Mouse (Mus musculus) urinary bladder, postnatal 10 days (tissue): Measurements from ENCODE around the gene Rnaseh2c.

Experiments
- DNase-seq: peaks from one replicate; pipeline ENCODE4 v3.0.0; 2022; ENCODE audit warnings: low spot score

Rnaseh2c gene

DNA sequence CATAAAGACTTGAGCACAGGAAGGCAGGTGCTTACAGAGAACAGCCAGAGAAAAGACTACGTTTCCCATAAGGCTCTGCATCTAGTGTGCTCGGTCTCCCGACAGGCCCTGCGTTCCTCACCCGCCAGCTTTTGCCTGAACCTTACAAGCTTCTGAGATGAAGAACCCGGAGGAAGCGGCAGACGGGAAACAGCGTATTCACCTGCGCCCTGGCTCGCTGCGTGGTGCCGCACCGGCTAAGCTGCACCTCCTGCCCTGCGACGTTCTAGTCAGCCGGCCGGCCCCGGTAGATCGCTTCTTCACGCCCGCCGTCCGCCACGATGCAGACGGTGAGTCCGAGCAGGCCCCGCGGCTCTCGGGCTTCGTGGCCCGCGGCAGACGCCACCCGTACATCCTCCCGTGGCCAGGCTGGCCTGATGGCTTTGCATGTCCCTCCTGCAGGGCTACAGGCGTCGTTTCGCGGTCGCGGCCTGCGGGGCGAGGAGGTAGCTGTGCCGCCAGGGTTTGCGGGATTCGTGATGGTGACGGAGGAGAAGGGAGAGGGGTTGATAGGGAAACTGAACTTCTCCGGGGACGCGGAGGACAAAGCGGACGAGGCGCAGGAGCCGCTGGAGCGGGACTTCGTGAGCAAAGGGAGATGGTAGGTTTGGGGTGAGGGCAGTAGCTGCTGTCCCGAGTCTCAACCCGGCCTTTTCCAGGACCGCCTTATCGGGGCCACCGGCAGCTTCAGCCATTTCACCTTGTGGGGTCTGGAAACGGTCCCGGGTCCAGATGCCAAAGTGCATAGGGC lies at the start of gene Rnaseh2c:
Rnaseh2c (plus strand) TSS at position 122 of the 790 bp plus-strand sequence.
- no peak for DNase-seq

DNA sequence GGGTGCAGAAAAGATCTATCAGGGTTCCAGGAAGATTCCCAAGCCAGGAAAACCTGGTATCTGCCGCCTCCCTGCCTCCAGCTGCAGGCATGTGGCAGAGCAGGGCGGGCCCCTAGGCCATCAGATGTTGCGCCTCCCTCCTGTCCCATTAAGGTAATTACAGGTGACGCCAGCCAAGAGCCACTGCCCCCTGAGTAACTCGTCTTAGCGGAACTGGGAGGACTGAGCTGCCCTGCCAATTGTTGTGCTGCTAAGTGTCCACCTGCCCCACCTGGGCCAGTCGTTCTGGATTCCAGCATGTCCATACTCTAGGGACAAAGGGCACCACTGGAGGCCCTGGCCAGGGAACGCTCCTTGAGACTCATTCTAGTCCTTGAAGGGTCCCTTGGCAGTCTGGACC lies 47.9 kb upstream of the Rnaseh2c start:
- DNase-seq, result no peak

DNA sequence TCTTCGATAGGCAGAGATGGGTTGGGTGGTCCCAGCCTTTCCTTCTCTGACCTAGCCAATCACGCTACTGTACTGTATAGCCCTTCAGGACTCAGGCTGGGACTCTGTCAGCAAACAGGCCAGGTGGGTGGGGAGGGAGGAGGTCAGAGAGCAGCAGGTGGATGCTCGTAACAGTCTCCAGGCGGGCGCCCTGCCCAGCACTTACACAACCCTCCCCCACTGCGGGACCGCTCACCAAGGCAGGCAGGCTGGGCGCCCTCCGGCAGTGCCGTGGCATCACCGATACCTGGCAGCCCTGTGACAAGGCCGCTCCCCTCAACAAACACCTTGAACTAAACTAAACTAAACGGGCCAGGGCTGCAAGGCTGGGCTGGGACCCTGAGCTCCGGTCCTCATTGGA lies 47.5 kb upstream of the Rnaseh2c start:
- DNase-seq, result no peak

DNA sequence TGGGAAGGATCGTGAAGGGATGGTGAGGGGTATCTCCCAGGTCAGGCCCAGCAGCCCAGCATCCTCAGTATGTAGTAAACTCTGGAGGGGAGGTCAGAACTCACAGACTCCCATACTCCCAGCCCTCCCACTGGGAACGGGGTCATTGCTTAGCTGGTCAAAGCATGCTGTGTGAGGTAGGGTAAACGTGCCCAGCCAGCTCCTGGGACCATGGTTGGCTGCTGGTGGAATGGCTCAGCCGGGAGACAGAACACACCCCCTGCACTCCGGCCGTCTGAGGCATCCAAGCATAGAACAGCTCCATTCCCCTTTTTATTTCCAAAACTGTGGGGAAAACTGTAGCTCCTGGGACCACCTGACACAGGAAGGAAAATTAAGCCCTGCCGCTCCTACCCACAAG lies 43.5 kb upstream of the Rnaseh2c start:
- no peak for DNase-seq

DNA sequence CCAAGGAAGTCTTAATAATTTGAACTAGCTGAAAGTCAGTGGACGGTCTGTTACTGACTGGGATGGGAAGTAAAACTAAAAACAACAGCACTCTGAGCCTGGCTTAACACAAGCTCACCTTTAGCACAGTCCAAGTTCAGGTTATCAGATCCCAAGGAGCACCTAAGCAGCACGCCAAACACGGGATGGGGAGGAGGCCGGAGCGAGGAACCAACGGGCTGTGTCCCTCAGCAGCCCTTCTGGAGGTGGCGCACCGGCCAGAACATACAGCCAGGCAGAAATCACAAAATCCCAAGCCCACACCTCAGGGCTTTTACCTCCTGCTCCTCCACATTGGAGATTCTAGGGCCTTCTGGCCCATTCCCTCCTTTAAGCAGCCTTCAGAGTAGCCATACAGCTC lies 42.9 kb upstream of the Rnaseh2c start:
- no peak for DNase-seq

DNA sequence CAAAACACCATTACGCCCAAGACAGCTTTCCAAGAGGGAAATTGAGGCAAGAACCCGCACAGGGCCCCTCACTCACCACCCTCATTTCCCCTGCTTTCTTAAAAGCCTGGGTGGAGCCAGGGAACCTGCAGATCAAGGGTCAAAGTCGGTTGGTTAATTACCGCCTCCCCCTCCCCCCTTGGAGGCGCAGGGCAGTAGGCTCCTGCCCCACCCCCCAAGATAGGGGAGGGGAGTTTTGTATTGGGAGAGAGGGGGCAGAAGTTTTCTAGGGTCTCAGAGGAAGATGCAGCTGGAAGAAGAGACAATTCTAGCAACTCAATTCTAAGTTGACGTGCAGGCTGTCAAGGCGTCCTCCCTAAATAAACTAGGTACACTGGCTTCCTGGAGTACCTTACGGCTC lies 42.4 kb upstream of the Rnaseh2c start:
- no peak for DNase-seq

DNA sequence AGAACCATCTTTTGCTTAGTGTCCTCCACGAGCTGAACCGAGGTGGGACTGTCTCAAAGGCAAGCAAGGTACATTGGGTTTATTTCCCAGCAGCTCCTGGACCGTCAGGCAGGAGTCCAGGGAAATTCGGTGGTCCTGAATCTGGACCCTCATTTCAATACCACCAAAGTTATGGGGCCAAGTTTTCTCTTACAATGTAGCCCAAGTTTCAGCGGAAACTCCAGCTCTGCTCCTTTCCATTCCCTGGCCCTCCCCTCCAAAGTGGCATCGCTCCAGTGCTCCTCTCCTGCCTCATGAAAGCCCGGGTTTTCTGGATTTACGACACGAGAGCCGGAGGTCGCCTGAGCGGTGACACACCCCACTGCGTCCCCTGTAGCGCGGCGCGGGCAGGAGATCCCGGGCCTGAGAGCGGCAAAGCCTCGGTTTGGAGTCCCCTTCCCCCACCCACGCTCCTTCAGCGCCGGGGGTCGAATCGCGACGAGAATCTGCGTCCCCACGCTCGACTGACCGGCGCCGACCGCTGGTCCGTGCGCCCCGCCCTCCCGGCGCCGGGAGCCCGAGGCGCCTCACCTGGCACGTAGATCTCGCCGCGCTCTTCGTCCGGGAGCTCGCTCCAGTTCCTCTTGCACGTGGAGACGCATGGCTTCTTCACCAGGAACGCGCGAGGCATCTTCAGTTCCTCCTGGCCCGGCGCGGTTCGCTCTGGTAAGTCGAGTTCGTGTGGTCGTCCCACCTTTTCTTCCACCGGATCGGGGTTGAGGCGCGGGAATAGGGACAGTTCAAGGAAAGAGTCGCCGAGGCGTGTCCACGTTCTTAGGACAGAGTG lies 41.8 kb upstream of the Rnaseh2c start:
- no peak for DNase-seq

DNA sequence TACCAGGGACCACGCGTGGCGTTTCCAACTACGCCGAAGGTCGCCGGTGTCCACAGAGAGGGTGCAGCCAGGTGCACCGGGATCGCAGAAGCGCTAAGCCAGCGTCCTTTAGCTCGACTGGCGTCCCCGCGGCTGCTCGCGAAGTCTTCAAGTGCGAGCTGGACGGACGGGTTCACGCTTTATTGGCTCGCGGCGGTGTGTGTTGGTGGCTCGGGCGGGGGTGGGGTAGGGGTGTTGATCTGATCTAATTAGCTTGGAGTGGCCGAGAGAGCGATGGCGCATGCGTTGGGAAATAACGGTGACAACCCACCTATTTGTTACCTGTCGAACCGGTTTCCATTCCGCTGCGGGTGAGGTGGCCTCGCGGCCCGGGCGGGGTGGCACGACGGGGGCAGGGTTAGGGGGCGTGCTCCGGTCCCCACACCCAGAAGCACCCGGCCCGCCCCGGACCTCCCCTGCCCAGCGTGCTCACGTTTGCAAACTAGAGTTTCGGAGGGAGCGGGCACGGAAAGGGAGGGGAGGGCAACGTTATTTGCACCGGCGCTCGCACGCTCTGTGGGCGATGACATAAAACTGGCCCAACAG lies 41.1 kb upstream of the Rnaseh2c start, which contains the start of gene Ovol1:
Ovol1 (minus strand) TSS at position 190 of the 585 bp plus-strand sequence.
- no peak for DNase-seq

DNA sequence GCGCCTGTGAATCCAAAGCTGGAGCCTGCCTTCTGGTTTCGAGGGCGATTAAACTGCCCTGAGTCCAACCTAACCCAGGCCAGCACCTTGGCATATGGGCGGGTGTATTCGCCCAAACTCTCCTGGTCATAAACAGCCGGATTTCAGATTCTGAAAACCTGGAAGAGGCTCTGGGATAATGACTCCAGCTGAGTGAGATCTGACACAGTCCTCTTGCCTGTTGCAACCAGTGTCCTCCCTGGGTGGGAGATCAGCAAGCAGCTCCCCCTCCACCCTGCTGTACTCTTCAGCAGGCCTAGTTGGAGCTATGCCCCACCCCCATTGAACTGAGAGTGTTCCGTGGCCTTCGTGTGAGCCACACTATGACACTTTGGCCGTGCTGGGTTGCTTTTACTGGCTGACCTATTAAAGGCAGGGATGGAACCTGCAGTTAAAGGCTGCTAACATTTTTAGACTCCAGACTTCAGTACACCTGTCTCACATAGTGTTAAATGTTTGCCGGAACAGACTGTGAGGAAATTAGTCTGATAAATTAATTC lies 40.4 kb upstream of the Rnaseh2c start:
- no peak for DNase-seq

DNA sequence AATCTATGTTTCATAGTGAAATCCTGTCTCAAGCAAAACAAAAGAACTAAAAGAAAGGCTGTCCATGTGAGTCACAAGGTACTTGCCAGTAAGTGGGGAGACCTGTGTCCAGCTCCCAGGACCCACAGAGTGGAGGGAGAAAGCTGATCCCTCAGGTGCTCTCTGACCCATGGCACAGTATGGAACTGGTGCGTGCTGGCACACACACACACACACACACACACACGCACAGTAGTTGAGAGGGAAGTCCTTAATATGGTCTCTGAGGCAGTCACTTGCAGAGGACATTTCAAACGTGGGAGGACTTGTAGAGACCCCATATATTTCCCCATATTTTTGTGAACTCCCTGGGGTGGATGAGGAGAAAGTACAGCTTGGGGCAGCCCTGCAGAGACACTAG lies 39.8 kb upstream of the Rnaseh2c start:
- DNase-seq, result no peak

DNA sequence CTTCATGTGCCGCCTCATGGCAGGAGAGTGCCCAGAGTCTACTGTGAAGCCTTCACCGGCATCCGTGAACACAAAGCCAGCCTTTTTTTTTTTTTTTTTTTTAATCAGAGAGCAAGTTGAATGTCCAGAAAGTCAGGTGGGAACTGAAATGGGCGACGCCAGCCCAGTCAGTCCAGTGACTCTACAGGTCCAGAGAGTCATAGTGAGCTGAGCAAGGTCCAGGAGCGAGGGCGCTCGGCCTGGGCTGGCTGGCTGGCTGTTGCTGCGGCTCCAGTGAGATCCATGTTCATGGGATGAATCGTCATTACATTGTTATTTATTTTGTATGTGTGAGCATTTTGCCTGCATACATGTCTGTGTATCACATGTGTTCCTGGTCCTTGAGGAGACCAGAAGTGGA lies 38.9 kb upstream of the Rnaseh2c start:
- no peak for DNase-seq

DNA sequence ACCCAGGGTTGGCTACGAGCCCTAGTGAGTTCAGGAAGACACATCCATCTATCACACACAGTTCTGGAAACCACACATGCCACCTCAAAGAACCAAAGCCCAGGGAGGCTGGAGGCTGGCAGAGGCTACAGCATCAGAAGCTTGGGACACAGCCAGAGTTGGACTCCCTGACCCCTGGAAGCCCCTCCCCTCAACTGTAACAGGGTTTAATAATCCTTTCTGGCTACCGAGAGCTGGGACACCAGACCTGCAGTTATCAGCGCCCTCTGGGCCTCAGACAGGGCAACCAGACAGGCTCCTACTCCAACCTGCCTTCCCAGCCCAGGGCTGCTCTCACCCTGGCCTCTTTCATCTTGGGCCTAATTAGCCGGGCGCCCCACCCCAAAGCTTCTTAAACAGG lies 35.4 kb upstream of the Rnaseh2c start:
- no peak for DNase-seq

DNA sequence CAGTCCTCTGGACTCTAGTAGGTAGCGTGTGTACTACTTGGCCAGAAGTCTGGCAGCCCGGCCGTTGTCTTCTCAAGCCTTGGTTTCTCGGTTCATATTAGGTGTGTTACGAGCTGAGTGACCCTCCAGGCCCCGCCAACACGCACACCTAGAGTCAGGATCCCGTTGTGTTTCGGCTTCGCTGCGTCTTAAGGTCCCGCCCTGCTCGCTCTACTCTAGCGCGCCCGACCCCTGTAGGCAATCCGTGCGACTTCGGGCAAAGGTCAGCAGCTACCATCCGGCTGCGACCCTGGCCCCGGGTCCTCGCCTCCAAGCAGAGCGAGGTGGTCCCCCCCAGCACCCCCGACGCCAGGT lies 34.5 kb upstream of the Rnaseh2c start:
- DNase-seq, result no peak

DNA sequence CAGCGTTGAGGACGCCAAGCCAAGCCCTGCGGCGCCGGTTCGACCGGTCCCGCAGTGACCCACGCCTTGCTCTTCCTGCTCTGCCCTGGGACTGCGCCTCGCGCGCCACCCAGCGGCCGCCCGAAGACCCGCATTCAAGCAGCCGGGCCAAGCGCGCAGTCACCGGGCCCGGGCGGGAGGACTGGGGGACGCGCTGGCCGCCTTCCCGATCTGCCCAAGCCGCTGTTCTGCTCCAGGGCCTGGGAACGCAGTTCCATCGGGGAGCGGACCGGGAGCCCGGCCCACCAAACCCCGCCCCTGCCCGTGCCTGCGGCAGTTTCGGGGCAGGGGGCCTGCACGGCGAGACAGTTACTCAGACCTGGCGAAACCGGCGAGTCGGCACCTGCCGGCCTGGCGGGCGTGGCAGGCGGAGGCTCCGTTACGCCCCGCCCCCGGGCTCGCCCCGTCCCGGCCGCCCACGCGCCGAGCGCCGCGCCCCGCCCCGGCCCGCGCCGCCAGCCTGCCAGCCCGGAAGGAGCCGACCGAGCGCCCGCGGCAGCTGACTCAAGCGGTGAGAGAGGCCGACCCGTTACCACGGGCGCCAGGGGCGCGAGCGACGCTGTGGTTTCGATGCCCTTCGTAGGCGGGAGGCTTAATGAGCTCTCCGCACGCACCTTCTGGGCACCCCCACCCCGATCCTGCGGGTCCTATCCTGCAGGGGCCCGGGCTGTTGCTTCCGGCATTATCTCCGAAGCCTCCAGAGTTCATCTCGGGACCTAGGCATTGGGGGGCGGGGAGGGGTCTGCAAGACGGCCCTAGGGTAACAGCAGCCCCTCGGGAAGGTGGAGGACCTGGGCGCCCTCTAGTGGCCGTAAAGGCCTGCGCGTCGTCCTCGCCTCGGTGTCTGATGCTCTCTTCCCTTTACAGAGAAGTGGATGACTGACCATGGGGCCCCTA lies 33.9 kb upstream of the Rnaseh2c start, which contains the start of gene Ap5b1:
Ap5b1 (plus strand) TSS at position 492 of the 936 bp plus-strand sequence.
- peak; percentile 54 for DNase-seq

DNA sequence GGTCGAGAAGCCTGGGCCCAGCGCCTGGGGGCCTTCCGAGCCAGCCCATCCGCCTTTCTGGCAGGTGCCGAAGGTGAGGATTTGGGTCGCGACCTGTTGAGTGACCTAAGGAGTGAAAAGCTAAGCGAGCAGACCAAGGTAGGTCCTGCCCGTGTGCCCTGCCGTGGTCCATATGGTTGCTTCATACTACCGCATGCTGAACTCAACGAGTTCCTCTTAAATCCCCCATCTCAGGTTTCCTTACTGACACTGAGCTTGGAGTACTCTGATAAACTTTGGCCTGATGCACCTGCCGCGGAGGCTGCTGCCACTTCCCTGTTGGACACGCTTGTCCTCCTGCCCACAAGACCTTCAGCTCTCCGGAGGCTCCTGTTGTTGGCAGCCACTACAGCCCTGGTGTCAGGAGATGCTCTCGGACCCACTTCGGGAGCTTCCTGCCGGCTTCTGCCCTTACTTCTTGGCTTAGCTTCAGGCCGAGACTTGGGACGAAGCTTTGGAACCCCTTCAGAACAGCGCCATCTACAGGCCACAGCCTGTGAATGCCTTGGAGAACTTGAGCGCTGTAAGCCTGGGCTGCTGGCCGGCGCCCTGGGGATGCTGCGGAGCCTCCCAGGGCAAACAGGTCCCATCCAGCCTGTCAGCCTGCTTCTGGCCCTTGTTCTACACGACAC lies 33.1 kb upstream of the Rnaseh2c start:
- no peak for DNase-seq

DNA sequence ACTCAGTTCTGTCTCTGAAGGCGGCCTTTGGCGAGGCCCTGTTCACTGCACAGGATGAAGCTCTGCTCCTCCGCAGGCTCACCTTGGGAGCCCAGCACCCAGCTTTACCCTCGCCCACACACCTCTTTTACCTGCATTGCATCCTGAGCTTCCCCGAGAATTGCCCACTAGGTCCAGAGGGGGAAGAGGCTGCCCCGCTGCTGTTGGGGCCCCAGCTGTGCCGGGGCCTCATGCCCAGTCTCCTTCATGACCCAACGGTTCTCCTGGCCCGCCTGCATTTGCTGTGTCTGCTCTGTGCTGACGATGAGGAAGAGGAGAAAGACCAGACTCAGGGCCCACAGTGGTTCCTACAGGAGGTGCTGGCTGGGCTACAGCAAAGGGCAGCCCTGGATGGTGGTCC lies 32.2 kb upstream of the Rnaseh2c start:
- DNase-seq, result no peak

DNA sequence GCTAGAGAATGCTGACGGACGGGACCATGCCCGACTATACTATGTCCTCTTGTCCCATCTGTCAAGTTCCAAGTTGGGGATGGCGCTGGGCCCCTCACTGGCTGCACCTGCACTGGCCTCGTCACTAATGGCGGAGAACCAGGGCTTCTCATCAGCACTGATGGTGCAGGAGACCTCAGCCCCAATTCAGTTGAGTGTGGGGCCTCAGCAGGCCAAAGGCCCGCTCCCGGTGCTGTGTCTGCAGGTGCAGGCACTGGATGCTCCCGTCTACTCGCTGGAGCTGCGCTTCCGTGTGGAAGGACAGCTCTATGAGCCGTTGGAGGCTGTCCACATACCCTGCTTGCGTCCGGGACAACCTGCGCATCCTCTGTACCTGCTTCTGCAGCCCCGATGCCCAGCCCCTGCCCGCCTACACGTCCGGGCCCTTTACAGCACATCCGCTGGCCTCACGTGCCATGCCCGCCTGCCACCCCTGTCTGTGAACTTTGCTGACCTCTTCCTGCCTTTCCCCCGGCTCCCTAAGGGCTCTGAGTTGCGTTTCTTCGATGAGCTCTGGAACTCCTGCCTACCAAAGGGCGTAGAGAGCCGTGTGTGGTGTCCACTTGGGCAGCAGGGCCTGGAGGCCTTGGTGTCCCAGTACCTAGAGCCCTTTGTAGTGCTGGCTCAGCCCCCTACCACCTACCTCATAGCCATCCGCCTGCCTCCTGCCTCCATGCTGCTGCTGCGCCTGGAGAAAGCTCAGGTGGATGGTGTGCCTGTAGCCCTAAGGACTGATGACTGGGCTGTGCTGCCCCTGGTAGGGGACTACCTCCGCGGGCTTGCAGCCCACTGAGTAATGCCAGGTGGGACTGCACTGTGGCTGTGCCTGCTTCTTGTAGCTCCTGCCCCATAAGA lies 31.1 kb upstream of the Rnaseh2c start:
- no peak for DNase-seq

DNA sequence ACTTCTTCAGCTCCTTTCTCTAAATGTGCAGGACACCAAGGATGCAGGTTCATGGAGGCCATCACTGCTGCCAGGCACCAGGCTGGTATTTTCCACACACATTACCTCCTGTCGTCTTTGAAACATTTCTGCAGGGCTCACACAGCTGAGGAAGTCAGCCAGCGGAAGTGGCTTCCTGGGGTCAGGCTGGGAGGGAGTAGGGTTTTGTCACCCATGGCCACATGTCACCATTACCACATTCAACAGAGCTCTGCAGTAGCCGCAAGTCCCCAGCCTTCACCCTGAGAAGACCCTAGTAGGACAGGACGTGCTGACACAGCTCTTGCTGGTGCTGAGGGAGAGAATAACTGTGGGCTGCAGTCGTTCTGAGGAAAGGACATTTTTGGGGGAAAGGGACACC lies 29.8 kb upstream of the Rnaseh2c start:
- DNase-seq, result no peak

DNA sequence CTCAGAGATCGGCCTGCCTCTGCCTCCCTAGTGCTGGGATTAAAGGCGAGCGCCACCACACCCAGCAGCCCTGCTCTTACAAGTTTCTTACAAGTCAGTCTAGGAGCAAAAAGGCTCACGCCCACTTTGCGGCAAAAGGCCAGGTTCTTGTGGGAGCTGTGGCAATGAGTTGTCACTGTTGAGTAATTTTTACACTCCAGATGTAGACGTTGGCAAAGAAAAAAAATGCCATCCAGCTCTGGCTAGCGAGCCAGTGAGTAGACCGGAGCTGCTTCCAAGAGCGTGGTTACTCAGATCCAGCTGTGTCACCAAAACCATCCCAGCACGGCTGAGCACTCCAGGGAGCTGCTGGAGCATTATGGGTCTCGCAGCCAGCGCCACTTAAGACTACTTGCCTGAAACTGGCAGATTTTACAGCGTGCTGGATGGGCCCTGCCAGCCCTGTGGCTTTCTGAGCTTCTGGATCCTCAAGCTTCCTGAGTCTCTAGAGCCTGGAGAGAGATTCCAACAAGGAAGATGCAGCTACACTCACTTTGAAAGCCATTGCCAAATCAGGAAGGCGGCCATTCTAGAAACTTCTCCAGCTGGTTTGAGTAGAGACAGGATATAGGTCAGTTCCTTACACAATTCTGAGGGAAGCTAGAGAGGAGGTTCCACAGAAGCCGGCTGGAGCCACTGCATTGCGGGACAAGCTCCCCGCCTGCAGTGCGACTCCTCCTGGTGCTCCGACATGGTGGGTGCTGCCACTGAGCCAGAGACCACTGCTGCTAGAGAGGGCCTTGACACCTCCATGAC lies 29.1 kb upstream of the Rnaseh2c start:
- no peak for DNase-seq
